Mouse (Mus musculus) heart, embryonic 16.5 days (tissue): ENCODE measurements around the gene Olfr462. TPM values are rescaled to one million over a fixed set of nuclear protein-coding genes. Genes with fewer than 3 reads are reported as not detected.

Experiments
- ATAC-seq: fragments of 200-750 bp; cut with Nextera tagmentation; replicated peaks from 2 replicates; pipeline ENCODE4 v1.8.0; 2017; ENCODE audit warnings: moderate number of reproducible peaks; ENCODE audit not compliant: insufficient read depth, low FRiP score; ENCODE audit errors: extremely low read depth
- H3K27ac ChIP-seq: fragments of 300-500 bp; sonication (generic); 2 replicates; pipeline ENCODE4 v1.5.1; 2014; ENCODE audit warnings: mild to moderate bottlenecking, low read length, control low read depth, moderate library complexity
- H3K27me3 ChIP-seq: fragments of 300-500 bp; sonication (generic); 2 replicates; pipeline ENCODE4 v1.6.1; 2014; ENCODE audit warnings: low read length, mixed read lengths; ENCODE audit not compliant: control insufficient read depth, insufficient read depth
- H3K36me3 ChIP-seq: fragments of 300-500 bp; sonication (generic); 2 replicates; pipeline ENCODE4 v1.6.1; 2014; ENCODE audit not compliant: control insufficient read depth, insufficient read depth
- H3K4me1 ChIP-seq: fragments of 300-500 bp; sonication (generic); 2 replicates; pipeline ENCODE4 v1.6.1; 2014; ENCODE audit warnings: low read length, mixed read lengths; ENCODE audit not compliant: control insufficient read depth, insufficient read depth
- H3K4me2 ChIP-seq: fragments of 300-500 bp; sonication (generic); 2 replicates; pipeline ENCODE4 v1.6.1; 2014; ENCODE audit warnings: low read depth, mild to moderate bottlenecking, control low read depth, low read length
- H3K4me3 ChIP-seq: fragments of 300-500 bp; sonication (generic); 2 replicates; pipeline ENCODE4 v1.5.1; 2014; ENCODE audit warnings: mild to moderate bottlenecking, control low read depth, low read length
- H3K9ac ChIP-seq: fragments of 300-500 bp; sonication (generic); 2 replicates; pipeline ENCODE4 v1.6.1; 2014; ENCODE audit warnings: low read length, control low read depth
- H3K9me3 ChIP-seq: fragments of 300-500 bp; sonication (generic); replicated peaks from 2 replicates; pipeline ENCODE4 v1.6.1; 2016; ENCODE audit warnings: low read length; ENCODE audit not compliant: control insufficient read depth
- WGBS: fragments of 180-500 bp; shearing (Covaris S2); extraction: QIAGEN DNeasy Blood & Tissue Kit; methylation state at CpG from one replicate; pipeline ENCODE4 v1.1.7; 2014; 5-methylcytosine and 5-hydroxymethylcytosine counted together
- polyA plus RNA-seq: library from polyadenylated mRNA; unstranded; fragments of >200 nt; fragmentation: Nextera tagmentation; extraction: Ambion mirVana; gene quantifications from 2 replicates; pipeline ENCODE4 v1.2.1, GENCODE M21; 2015

The Olfr462 gene
- polyA plus RNA-seq, result not detected in 2 replicates

- Histone ChIP-seq H3K4me3 (no peak within 1 kb of the TSS), H3K9me3 (no peaks in the 10 kb centered on the region)
These were observed at the start of gene Olfr462 for GRCm38 (mm10) chr11:87892168-87892567. Olfr462 (minus strand) TSS chr11:87892268.

DNA sequence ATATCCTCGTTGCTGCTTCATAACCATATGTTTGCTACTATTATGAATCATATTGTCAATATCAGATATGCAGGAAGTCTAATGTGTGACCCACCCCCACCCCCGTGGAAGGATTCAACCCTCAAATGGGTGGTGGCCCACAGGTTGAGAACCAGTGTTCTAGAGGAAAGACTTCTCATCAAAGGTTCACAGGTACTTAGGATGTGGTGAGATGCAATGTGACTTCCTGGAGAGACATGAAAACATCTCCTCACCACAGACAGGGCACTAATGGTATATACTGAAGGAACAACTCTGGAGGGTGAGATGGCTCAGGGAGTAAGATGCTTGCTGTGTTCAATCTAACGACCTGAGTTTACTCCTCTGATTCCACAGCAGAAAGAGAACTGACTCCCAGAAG lies 43.4 kb upstream of the Olfr462 start:
- Histone ChIP-seq H3K9me3 (no peaks in the 10 kb centered on the region), H3K27me3 (no peaks in the 10 kb centered on the region), H3K4me1 (no peaks in the 10 kb centered on the region), H3K27ac (no peak overlapping the region), H3K4me3 (no peak overlapping the region), H3K36me3 (no peaks in the 10 kb centered on the region), H3K9ac (no peak overlapping the region), H3K4me2 (no peak overlapping the region)
- ATAC-seq, result no peak
- WGBS, result 56% methylated on average over 3 of the region's 3 CpGs

More at GRCm38 (mm10) chr11:87892168-87892567, at the start of gene Olfr462:
- ATAC-seq, result no peak
- 84% methylated on average over 6 of the region's 6 CpGs for WGBS
- Histone ChIP-seq H3K4me1 (no peaks in the 10 kb centered on the region), H3K9ac (no peak within 1 kb of the TSS), H3K36me3 (no peaks in the 10 kb centered on the region), H3K27me3 (no peaks in the 10 kb centered on the region), H3K4me2 (no peak within 1 kb of the TSS), H3K27ac (no peak within 1 kb of the TSS)

DNA sequence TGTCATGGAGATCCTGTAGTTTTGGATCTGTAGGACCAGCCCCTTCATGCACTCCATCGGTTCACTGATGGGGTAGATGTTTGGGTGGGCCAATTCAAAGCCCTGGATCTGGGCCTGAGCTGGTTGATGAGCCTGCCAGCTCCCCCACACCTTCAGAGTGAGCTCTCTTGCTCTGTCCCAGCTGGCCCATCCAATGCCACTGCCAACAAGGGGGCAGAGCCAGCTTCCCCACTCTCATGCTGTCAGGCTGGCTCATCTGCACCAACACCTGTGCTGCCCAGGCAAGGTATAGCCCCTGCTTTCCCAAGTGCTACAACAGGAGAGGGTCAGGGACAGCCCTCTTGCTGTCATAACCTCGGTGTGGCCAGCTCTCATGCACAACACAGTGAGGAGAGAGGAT lies 41.7 kb upstream of the Olfr462 start:
- H3K27ac ChIP-seq, result no peak overlapping the region
- no peak overlapping the region for H3K9ac ChIP-seq
- H3K4me1 ChIP-seq, result no peaks in the 10 kb centered on the region
- no peaks in the 10 kb centered on the region for H3K27me3 ChIP-seq
- no peaks in the 10 kb centered on the region for H3K36me3 ChIP-seq
- H3K4me2 ChIP-seq, result no peak overlapping the region
- no peaks in the 10 kb centered on the region for H3K9me3 ChIP-seq
- no peak for ATAC-seq
- WGBS, result 63% methylated on average over 2 of the region's 2 CpGs
- H3K4me3 ChIP-seq, result no peak overlapping the region

- Histone ChIP-seq H3K9me3 (no peaks in the 10 kb centered on the region), H3K4me1 (no peaks in the 10 kb centered on the region), H3K9ac (no peak overlapping the region), H3K27me3 (no peaks in the 10 kb centered on the region), H3K4me3 (no peak overlapping the region), H3K27ac (no peak overlapping the region), H3K4me2 (no peak overlapping the region), H3K36me3 (no peaks in the 10 kb centered on the region)
- ATAC-seq, result no peak
- 86% methylated on average over 2 of the region's 2 CpGs for WGBS
These were observed 38.3 kb upstream of the Olfr462 start for GRCm38 (mm10) chr11:87930348-87930747.

GRCm38 (mm10) chr11:87920966-87921365 lies 28.9 kb upstream of the Olfr462 start, which contains the start of gene Olfr464:
Olfr464 (minus strand) TSS chr11:87920967.
- no peak within 1 kb of the TSS for H3K4me3 ChIP-seq
- 26% methylated on average over 5 of the region's 5 CpGs for WGBS
- ATAC-seq, result no peak
- no peak within 1 kb of the TSS for H3K27ac ChIP-seq
- no peaks in the 10 kb centered on the region for H3K36me3 ChIP-seq
- H3K27me3 ChIP-seq, result no peaks in the 10 kb centered on the region; the same call in 1 of the 2 replicates
- no peaks in the 10 kb centered on the region for H3K9me3 ChIP-seq
- H3K4me2 ChIP-seq, result no peak within 1 kb of the TSS
- H3K4me1 ChIP-seq, result no peaks in the 10 kb centered on the region
- H3K9ac ChIP-seq, result no peak within 1 kb of the TSS

DNA sequence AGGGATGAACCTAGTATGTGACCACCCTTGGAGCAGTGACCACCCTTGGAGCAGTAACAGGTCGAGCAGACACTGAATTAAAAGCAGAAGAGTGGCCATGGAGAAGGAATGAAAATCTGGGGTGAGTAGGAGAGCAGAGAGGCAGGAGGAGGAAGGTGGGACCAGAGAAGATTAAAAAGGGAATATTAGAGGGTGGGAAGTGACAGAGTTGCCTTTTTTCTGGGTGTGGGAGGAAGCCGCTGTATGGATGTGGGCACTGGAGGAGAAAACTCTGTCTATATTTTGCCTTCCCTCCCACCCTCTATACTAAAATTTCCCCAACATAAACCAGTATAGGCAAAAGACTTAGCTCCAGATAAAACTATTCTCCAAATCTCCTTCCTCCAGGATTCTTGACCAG lies 28.2 kb upstream of the Olfr462 start:
- 68% methylated on average over 2 of the region's 2 CpGs for WGBS
- ATAC-seq, result no peak
- H3K4me1 ChIP-seq, result no peaks in the 10 kb centered on the region

DNA sequence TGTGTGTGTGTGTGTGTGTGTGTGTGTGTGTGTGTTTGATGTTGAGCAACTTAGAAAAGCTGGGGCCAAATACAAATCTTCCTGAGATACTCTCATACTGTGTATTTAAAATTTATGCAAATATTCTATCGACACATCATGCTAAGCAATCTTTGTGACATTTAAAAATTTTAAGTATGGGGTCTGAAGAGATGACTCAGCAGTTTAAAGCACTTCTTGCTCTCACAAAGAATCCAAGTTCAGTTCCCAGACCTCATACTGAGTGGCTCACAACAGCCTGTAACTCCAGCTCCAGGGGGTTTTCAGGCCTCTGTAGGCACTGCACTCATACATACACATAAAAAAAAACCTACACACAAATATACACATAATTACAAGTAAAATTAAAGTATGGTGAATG lies 23.9 kb upstream of the Olfr462 start:
- H3K4me2 ChIP-seq, result no peak overlapping the region
- no peaks in the 10 kb centered on the region for H3K36me3 ChIP-seq
- H3K27me3 ChIP-seq, result no peaks in the 10 kb centered on the region; the same call in 1 of the 2 replicates
- H3K9me3 ChIP-seq, result no peaks in the 10 kb centered on the region
- ATAC-seq, result no peak
- H3K4me1 ChIP-seq, result no peaks in the 10 kb centered on the region
- H3K9ac ChIP-seq, result no peak overlapping the region
- 71% methylated on average over 1 of the region's 1 CpGs for WGBS
- no peak overlapping the region for H3K4me3 ChIP-seq
- no peak overlapping the region for H3K27ac ChIP-seq

More for the DNA sequence above, 28.2 kb upstream of the Olfr462 start:
- no peaks in the 10 kb centered on the region for H3K9me3 ChIP-seq
- no peak overlapping the region for H3K9ac ChIP-seq
- no peaks in the 10 kb centered on the region; the same call in 1 of the 2 replicates for H3K27me3 ChIP-seq
- H3K36me3 ChIP-seq, result no peaks in the 10 kb centered on the region
- H3K4me3 ChIP-seq, result no peak overlapping the region
- no peak overlapping the region for H3K4me2 ChIP-seq
- H3K27ac ChIP-seq, result no peak overlapping the region

GRCm38 (mm10) chr11:87904331-87904730 lies 12.3 kb upstream of the Olfr462 start:
- Histone ChIP-seq H3K9me3 (no peaks in the 10 kb centered on the region), H3K4me2 (no peak overlapping the region), H3K27me3 (no peaks in the 10 kb centered on the region), H3K4me3 (no peak overlapping the region), H3K9ac (no peak overlapping the region), H3K4me1 (no peaks in the 10 kb centered on the region), H3K36me3 (no peaks in the 10 kb centered on the region), H3K27ac (no peak overlapping the region)
- 68% methylated on average over 3 of the region's 3 CpGs for WGBS
- ATAC-seq, result no peak

DNA sequence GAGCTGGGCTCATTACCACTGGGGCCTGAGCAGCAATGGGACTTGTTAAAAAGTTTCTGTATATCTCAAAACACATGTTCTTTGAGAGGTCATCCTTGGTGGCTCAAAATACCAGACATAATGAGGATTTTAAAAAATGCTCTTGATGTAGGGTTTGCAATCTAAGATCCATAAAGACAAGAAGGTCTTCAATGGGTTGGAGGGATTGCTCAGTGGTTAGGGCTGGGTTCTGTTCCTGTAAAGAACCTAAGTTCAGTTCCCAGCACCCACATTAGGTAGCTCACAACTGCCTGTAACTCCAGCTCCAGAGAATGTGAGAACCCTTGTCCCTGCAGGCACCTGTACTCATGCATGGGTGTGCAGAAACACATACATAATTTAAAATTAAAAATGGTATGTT lies 5.2 kb upstream of the Olfr462 start, which contains the start of gene Olfr463:
TSS of gene Olfr463 (minus strand) at position 101 of the 400 bp plus-strand sequence.
- Histone ChIP-seq H3K4me2 (no peak within 1 kb of the TSS), H3K36me3 (no peaks in the 10 kb centered on the region)
- ATAC-seq, result no peak

More for the DNA sequence above, 5.2 kb upstream of the Olfr462 start, which contains the start of gene Olfr463:
- Histone ChIP-seq H3K27ac (no peak within 1 kb of the TSS), H3K27me3 (no peaks in the 10 kb centered on the region), H3K4me1 (no peaks in the 10 kb centered on the region), H3K9ac (no peak within 1 kb of the TSS), H3K4me3 (no peak within 1 kb of the TSS), H3K9me3 (no peaks in the 10 kb centered on the region)
